Mouse (Mus musculus): ENCODE results near the gene Desi2.
A peak's percentile ranks its signal among the peaks of the same experiment; 100 is the strongest.
"Not testable (repeated sequence)": the region's sequence is repeated elsewhere in the genome, so short reads cannot be mapped to it uniquely, and the experiment has no call there.

Desi2 gene

DNA sequence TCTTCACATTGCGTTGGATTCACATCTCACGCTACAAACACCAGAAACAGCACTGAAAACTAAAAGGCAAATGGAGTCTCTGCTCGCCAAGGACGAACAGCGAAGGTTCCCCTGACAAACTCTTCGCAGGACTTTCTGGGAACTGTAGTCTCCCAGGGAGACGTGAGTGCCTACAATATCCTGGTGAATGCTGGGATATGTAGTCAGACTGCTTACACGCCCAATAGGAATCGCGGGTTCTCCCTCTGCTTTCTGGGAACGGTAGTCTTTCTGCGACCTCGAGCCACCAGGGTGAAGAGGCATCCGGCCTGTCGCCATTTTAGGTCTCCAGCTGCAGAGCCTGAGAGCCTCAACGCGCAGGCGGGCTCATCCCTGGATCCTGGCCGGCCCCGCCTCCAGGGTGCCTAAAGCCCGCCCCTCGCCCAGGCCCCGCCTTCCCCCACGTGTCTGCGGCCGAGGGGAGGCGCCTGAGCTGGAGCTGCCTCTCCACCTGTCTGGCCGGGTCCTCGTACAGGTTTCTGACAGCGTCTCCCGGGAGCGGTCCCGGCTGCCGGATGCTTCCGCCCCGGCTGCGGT lies at the start of gene Desi2:
Desi2 (plus strand) TSS at position 202 of the 576 bp plus-strand sequence.
- DNase-seq: peak; percentile 95

DNA sequence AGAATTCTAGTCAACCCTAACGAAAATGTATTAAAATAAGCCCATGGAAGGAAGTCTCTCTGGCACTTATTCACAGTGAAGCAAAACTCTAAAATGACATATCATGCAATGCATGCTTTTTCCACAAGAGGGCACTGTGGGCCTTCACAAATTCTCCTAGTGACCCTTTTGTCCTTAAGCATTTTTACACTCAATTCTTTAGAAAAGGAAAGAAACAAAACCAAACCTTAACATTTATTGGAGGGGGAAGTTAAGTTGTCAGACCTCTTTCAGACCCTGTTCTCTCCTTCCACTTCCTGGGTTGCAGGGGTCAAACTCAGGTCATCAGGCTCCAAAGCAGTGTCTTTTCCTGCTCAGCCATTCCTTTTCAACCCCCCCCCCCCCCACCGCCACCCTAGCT lies 40.7 kb upstream of the Desi2 start:
- not testable (repeated sequence) for DNase-seq

DNA sequence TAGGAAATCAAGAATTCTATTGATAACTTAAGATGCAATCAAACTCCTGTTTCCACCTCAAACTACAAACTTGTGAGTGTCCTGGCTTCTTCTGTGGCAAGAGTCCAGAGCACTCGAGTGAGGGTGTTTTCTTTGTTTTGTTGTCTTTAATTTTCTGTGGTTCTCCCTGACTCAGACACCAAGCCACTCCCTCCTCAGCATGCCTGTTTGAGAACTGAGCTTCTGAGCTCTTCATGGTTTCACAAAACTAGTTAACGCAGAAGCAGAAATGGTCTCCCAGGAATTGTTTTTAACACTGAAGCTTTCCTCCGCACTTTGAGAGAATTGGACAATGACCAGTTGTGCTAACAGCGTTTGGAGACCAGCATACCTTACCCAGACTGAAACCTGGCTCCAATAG lies 40.3 kb upstream of the Desi2 start:
- DNase-seq: not testable (repeated sequence)

DNA sequence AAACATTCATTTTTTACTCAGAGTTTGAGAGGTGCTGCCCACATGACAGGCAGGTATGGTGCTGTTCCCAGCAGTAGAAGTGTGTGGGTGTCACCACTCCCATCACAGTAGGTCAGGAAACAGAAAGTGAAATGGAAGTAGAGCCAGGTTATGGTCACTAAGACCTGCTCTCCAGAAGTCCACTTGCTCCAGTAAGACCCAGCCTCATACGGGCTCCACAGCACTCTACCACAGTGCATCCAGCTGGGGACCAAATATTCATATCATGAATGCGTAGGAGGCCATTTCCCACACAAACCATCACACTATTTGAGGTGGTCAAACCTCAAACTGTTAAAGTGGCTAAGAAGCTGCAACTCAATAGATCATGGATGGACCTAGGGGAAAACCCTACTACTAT lies 5.0 kb upstream of the Desi2 start:
- no peak for DNase-seq

DNA sequence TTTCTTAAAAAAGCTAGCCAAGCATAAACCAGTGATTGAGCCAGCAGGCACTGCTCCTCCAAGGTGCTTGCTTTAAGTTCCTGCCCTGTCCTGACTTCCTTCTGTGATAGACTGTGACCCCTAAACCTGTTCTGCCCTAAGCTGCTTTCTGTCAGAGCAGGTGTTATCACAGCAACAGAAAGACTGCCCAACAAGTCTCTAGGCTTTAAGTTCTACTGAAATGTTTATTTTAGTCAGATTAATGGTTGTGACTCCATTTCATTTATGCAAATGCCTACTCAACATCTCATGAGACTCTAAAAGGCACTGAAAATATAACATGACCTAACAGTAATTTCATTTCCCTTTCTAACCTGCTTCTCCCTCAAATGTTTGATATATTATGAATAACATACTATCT lies 1.6 kb upstream of the Desi2 start:
- no peak for DNase-seq

DNA sequence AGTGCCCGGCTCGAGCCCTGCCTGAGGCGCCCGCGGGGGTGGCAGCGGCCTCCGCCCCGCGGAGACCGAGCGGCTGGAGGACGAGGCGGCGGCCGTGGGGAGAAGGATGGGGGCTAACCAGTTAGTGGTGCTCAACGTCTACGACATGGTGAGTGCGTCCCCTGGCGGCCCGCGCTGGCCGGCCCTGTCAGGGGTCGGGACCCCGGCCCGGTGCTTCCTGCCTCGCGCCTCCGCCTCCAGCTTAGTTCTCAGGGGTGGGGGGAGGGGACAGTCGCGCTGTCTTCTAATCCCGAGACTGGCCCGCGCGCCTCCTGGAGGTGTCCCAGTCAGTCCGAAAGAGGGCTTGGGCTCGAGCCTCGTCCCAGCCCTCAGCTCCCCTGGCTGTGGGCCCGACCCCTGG lies 593 bp downstream of the Desi2 start:
- DNase-seq: peak; percentile 85

DNA sequence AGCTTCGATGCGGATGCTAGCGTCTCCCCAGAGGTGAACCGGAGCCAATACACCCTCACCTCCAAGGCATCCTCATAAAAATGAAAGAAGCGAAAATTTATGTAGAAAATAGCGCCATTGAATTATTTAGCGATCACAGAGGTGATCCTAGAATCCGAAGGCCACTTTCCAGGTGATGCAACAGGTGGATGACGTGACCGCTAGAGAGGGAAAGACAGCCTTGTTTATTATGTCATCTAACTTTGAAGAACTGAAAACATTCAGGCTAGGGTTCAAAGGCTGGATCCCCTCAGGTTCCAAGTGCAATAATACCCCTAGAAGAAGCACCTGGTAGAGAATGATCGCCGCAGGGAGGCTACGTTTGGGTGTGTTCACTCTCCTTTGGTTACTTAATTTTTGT lies 1.2 kb downstream of the Desi2 start:
- DNase-seq: peak; percentile 16

DNA sequence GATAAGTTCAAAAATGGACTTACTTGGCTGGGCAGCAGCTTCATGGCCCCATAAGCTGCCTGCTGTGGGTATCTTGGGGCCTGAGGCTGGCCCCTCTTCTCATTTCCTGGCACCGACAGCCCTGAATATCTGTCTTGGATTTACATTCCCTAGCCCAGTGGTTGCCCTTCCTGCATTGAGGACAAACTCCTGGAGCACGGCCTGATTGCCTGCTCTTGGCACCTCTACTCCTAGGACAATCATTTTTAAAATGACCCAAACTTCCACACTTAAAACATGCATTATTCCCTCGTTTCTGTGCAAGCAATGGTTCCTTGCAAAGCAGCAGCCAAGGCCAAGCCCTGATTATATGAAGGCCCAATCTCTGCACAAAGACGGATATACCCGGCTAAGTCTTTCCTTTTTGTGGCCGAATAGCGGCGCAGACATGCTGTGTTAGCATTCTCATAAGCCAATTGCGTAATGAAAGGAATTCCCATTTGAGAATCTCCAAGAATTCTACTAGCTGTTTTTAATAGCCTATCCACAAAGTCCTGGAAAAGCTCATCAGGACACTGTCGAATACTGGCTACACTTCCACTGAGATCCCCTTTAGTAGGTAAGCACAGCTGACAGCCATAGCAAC lies 18.6 kb downstream of the Desi2 start:
- DNase-seq: peak; percentile 25

DNA sequence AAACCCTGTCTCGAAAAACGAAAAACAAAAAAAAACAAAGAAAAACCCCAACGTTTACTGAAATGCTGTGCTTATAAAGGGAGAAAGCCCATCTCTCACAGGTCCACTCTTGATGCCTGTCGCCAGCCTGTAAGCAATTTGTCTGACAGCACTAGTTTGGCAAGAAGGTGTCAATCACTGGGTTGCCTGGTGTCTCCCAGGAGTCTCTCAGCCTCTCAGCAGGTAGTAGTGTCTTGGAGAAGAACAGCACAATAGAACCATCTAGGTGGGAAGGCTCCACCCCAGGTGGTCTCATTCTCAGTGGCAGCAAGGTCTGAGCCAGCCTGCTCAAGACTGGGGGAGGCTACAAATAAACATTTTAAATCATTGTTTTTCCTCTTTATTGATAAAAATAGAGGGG lies 20.6 kb downstream of the Desi2 start:
- DNase-seq: not testable (repeated sequence)

DNA sequence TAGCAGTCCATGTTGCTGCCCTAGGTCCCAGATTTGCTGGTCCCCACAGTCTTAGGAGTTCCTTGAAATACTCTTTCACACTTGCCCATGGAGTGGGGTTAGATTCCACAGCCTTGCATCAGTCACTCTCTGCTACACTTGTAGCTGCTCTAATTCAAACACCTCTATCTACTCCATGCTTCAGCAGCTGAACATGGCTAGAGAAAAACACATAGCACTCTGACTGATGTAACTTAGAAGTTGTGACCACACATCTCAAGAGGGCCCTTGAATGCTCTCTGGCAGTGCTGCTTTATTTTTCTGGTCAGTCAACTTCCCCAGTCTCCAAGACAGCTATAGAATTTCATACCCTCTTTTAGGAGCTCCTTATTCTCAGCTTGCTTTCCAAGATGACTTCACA lies 22.7 kb downstream of the Desi2 start:
- no peak for DNase-seq

DNA sequence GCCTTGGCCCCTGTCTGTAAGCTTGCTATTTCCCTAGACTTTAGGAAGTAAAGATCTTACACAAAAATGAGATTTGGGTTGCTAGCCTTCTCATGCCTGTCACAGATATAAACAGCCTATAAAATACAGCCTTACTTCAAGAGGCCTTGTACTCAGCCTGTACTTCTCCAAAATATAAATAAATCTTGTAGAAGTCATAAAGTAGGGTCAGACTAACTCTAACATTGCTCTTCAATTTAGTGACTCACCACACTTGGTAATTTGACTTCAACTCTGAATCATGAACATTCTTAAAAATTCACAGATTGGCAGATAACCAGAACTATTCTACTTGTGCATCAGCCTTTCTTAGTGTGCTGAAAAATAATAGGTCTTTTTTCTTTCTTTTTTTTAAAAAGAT lies 29.9 kb downstream of the Desi2 start:
- DNase-seq: no peak

DNA sequence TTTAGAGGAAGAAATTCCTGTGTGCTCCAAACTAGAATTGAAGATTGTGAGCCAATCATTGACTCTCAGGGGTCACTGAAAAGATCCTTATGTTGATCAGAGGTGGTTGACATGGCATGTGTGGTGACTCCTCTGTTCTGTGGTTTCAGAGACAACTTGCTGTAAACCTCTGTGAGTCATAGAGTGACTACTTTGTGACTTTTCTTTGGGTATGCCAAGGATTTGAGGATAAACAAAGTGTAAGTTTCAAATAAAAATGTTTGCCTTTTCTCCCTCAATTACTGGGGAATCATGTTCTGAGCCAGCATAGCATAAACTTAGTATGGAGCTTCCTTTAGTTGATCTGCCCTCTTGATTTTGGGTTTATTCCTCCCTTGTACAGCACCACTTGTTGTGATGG lies 31.1 kb downstream of the Desi2 start:
- DNase-seq: no peak

DNA sequence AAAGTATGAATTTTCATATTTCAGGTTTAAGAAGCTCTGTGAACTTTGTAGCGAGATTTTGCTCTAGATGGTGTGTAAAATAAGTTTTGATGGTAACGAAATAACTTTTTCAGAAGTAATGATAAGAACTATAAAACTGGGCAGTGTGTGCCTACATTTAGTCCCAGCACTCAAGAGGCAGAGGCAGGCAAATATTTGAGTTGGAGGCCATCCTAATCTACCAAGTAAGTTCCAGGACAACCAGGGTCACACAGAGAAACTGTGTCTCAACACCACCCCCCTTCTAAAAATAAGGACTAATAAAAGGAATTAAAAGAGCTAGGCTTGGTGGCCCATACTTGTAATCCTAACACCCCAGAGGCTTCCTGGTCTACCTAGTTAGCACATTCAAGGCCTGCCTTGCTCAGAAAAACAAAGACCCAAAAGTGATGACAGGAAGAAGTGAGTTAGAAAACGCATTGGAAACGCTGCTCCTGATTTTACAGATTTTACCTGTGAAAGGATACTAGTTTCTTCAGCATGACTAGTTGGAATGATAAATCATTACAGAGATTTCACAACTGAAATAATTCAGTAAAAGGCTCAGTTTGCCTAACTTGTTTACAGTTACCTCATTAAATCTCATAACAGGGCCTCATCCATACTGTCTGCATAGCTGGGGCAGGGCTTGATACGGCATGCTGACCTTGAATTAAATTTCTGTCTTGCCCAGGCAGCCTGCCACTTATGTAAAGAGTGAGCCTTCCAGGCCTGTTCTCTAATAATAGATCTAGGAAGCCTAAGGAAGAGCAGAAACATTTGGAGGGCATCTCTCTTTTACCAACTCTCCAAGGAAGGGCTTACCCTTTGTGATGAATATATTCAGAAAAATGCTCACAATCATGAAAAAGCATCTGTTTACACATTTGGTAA lies 32.2 kb downstream of the Desi2 start:
- DNase-seq: no peak

DNA sequence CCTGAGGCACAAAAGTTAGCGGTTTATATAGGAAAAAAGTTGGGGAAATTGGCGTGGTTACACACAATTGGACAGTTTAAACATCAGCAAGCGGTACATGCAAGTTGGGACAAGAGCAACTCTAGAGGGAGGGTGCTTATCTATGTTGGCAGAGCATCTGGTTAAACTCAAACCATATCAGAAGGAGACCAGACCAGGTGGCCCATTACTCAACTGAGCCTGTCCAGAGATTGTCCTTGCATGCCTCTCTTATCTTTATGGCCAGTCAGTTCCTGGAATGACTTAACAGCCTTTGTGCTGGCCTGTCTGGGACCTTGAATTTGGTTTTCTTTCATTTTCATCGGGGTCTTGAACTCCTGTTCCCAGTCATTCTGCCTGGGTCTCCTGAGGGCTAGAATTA lies 41.7 kb downstream of the Desi2 start:
- not testable (repeated sequence) for DNase-seq

DNA sequence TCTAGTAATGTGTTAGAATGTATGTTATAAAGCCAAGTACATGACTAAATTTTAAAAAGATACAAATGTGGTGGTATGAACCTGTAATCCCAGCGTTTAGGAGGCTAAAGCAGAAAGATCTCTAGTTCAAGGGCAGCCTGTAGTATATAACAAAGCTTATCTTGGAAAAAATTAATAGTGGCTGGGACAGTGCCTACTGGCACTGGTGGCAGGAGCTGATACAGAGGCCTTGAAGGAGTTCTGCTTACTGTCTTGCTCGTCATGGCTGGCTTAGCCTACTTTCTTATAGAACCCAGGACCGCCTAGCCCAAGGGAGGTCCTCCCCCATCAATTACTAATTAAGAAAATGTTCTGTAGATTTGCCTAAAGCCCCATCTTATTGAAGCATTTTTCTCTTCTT lies 46.9 kb downstream of the Desi2 start:
- no peak for DNase-seq

DNA sequence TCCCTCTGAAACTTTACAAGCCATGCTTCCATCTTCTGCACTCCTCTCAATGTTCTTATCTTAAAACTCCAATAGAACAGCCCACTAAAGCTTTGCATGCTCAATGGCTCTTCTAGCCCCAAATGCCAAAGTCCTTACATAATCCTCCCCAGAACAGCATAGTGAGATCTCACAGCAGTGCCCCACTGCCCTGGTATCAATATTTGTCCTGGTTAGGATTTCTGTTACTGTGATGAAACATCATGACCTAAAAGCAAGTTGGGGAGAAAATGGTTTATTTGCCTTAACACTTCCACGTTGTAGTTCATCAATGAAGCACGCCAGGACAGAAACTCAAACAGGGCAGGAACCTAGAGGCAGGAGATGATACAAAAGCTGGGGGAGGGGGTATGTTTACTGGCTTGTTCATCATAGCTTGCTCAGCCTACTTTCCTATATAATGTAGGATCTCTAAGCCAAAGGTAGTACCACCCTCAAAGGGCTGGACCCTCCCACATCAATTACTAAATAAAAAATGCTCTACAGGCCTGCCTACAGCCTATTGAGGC lies 48.8 kb downstream of the Desi2 start:
- no peak for DNase-seq

DNA sequence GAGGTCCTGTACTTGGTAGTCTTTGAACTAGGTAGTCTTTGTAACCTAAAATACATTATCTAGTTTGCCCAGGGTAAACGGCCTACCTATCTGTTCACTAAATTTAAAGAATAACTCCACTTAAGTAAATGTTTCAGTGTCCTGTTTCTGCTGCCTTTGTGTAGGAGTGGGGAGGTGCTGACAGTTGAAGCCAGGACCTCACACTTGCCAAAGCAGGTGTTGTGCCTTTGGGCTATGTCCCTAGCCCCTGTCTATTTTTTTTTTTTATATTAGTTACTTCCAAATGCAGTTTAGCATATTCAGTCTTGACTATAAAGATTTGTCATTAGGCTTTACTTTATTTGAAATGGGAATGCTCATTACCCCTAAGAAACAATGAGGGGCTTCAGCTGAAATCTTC lies 51.5 kb downstream of the Desi2 start:
- DNase-seq: no peak

DNA sequence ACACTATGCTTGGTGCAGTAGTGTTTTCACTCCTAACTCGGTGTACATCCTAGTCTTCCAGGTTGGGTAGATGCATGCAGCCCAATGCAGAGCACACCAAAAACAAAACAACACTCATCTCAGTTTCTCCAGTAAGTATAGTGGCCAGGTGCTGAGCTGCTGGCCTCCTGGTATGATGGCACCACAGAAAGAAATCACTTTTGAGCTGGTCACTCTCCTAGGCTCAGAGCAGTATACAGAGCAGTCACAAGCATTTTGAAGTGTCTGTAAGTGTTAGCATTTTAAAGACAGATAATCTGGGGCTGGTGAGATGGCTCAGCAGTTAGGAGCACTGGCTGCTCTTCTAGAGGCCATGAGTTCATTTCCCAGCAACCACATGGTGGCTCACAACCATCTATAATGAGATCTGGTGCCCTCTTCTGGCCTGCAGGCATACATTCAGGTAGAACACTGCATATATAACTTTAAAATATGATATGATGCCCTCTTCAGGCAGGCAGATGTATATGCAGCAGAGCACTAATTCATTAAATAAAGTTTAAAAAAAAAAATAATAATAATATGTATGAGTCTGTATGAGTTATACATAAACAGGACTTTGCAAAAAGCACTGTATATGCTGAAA lies 54.8 kb downstream of the Desi2 start:
- no peak for DNase-seq

DNA sequence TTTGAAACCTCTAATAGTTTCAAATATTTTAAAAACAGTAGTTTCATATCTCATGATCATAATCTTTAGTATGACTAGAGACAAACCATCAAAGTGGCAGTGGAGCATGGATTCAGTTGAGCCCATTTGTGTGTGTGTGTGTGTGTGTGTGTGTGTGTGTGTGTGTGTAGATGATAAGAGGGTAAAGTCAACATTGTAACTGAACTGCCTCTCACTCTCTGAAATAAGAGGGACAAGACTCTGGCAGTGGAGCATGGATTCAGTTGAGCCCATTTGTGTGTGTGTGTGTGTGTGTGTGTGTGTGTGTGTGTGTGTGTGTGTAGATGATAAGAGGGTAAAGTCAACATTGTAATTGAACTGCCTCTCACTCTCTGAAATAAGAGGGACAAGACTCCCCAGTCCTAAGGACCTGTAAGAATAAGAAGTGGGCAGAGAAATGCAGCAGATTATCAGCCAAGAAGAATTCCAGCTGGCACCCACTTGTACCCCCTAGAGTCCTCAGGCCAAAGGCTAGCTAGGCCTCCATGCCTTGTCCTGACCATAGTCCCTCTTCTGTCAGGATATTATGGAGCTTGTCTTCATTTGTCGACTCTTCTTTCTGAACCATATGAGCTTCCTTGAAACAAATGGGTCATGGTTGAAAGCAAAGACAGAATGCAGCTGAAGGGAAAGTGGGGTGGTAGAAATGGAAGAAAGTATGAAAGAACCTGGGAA lies 61.0 kb downstream of the Desi2 start:
- DNase-seq: no peak

DNA sequence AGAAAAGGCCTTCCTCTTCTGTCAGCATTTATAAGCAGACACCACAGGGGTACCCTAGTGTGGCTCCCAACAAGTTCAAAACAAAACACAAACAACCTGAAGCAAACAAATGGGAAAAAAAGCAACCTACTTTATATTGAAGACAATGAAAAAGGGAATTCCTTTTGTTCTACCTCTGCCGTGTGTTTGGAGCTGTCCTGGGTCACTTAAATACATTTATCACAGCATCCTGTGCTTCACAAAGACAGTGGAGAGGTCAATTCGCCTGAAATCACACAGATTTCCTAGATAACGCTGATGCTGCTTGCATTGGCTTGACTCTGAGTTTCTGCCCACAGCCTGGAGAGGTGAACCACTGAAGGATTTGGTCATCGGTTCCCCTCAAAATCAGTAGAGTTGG lies 67.4 kb downstream of the Desi2 start:
- DNase-seq: no peak

DNA sequence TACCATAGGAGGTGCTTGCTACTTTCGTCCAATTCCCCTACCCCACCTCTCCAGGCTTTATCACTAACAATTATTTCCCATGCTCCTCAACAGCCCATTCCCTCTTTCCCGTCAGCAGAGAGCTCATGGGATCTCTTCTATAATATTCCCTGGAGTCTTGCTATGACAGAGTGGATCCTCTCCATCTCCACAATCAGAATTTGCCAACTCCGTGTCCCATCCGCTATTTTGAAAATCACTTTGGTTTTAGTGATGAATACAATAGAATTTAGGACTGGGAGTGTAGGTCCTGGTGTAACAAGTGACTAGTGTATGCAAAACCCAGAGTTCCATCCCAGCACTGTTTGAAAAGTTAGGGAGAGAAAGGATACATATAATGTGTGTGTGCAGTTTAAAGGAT lies 69.1 kb downstream of the Desi2 start:
- no peak for DNase-seq

DNA sequence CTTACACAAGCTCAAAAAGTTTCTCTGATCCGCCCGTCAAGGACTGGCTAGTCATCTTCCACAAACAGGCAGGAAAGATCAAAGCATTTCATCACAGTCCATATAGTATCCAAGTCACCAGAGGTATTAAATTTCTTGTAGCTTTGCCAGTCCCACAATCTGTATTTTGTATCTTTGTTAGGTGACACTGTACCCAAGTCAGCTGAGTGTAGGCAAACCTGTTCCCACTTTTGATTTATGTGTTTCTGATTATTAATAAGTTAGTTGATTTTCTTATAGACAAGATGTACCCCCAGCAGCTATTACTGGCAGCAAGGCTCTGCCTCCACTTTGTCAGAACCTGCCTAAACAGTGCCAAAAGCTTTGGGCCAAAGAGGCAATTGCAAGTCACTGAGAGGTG lies 71.6 kb downstream of the Desi2 start:
- no peak for DNase-seq

DNA sequence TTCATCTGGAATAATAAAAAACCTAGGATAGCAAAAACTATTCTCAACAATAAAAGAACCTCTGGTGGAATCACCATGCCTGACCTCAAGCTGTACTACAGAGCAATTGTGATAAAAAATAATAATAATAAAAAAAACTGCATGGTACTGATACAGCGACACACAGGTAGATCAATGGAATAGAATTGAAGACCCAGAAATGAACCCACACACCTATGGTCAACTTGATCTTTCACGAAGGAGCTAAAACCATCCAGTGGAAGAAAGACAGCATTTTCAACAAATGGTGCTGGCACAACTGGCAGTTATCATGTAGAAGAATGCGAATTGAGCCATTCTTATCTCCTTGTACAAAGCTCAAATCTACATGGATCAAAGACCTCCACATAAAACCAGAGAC lies 78.2 kb downstream of the Desi2 start:
- DNase-seq: not testable (repeated sequence)
